Mouse (Mus musculus): Measurements from ENCODE around the gene Ets1. TPM values are rescaled to one million over a fixed set of nuclear protein-coding genes. Genes with fewer than 3 reads are reported as not detected.

The Ets1 gene
- polyA plus RNA-seq, 1 experiment from 2014 or later = 13.6 TPM

- no peak for TF ChIP-seq CTCF (IDR thresholded peaks at IDR 0.05; ENCODE audit: low read depth)
- Histone ChIP-seq H3K4me1 (replicated peaks; ENCODE audit: control insufficient read depth, insufficient read depth, low read length) (no peaks in the 10 kb centered on the region), H3K36me3 (ENCODE audit: control insufficient read depth, insufficient read depth) (no peaks in the 10 kb centered on the region), H3K4me2 (replicated peaks; ENCODE audit: low read depth) (no peak overlapping the region), H3K27ac (ENCODE audit: low read depth, low read length) (no peak overlapping the region), H3K9me3 (ENCODE audit: control insufficient read depth) (no peaks in the 10 kb centered on the region), H3K4me3 (ENCODE audit: low read depth, low read length) (no peak overlapping the region), H3K9ac (ENCODE audit: low read depth, low read length) (no peak overlapping the region), H3K27me3 (replicated peaks; ENCODE audit: control insufficient read depth, insufficient read depth, low read length) (no peaks in the 10 kb centered on the region)
- no peak for ATAC-seq
- WGBS = 78% methylated on average over 5 of the region's 5 CpGs
These were observed 20.4 kb downstream of the Ets1 start for GRCm38 (mm10) chr9:32656351-32656844.

GRCm38 (mm10) chr9:32657124-32657523 is 21.1 kb downstream of the Ets1 start:
- Histone ChIP-seq H3K36me3 (ENCODE audit: control insufficient read depth, insufficient read depth) (no peaks in the 10 kb centered on the region), H3K4me2 (replicated peaks; ENCODE audit: low read depth) (no peak overlapping the region), H3K27me3 (replicated peaks; ENCODE audit: control insufficient read depth, insufficient read depth, low read length) (no peaks in the 10 kb centered on the region), H3K9me3 (ENCODE audit: control insufficient read depth) (no peaks in the 10 kb centered on the region), H3K27ac (ENCODE audit: low read depth, low read length) (no peak overlapping the region), H3K4me3 (ENCODE audit: low read depth, low read length) (no peak overlapping the region), H3K4me1 (replicated peaks; ENCODE audit: control insufficient read depth, insufficient read depth, low read length) (no peaks in the 10 kb centered on the region), H3K9ac (ENCODE audit: low read depth, low read length) (no peak overlapping the region)
- ATAC-seq = no peak
- no peak for TF ChIP-seq CTCF (IDR thresholded peaks at IDR 0.05; ENCODE audit: low read depth)
- 62% methylated on average over 2 of the region's 2 CpGs for WGBS

GRCm38 (mm10) chr9:32660406-32660960 is 24.5 kb downstream of the Ets1 start:
- no peaks in the 10 kb centered on the region for H3K4me1 ChIP-seq (replicated peaks; ENCODE audit: control insufficient read depth, insufficient read depth, low read length)
- 90% methylated on average over 2 of the region's 2 CpGs for WGBS
- H3K9me3 ChIP-seq (ENCODE audit: control insufficient read depth) = no peaks in the 10 kb centered on the region
- ATAC-seq = no peak
- no peaks in the 10 kb centered on the region for H3K27me3 ChIP-seq (replicated peaks; ENCODE audit: control insufficient read depth, insufficient read depth, low read length)
- H3K9ac ChIP-seq (ENCODE audit: low read depth, low read length) = no peak overlapping the region
- no peak for TF ChIP-seq CTCF (IDR thresholded peaks at IDR 0.05; ENCODE audit: low read depth)
- no peak overlapping the region for H3K4me2 ChIP-seq (replicated peaks; ENCODE audit: low read depth)
- no peak overlapping the region for H3K27ac ChIP-seq (ENCODE audit: low read depth, low read length)
- H3K4me3 ChIP-seq (ENCODE audit: low read depth, low read length) = no peak overlapping the region
- H3K36me3 ChIP-seq (ENCODE audit: control insufficient read depth, insufficient read depth) = no peaks in the 10 kb centered on the region

- H3K4me1 ChIP-seq (replicated peaks; ENCODE audit: control insufficient read depth, insufficient read depth, low read length) = no peaks in the 10 kb centered on the region
- no peak for ATAC-seq
- no peak overlapping the region for H3K4me2 ChIP-seq (replicated peaks; ENCODE audit: low read depth)
- no peak for TF ChIP-seq CTCF (IDR thresholded peaks at IDR 0.05; ENCODE audit: low read depth)
- no peaks in the 10 kb centered on the region for H3K9me3 ChIP-seq (ENCODE audit: control insufficient read depth)
- H3K9ac ChIP-seq (ENCODE audit: low read depth, low read length) = no peak overlapping the region
- no peaks in the 10 kb centered on the region for H3K36me3 ChIP-seq (ENCODE audit: control insufficient read depth, insufficient read depth)
- H3K27me3 ChIP-seq (replicated peaks; ENCODE audit: control insufficient read depth, insufficient read depth, low read length) = no peaks in the 10 kb centered on the region
- WGBS = 87% methylated on average over 8 of the region's 8 CpGs
- H3K27ac ChIP-seq (ENCODE audit: low read depth, low read length) = no peak overlapping the region
- no peak overlapping the region for H3K4me3 ChIP-seq (ENCODE audit: low read depth, low read length)
These were observed 25.1 kb downstream of the Ets1 start for GRCm38 (mm10) chr9:32661071-32661470.

GRCm38 (mm10) chr9:32661561-32661960 is 25.5 kb downstream of the Ets1 start:
- no peak for ATAC-seq
- Histone ChIP-seq H3K4me1 (replicated peaks; ENCODE audit: control insufficient read depth, insufficient read depth, low read length) (no peaks in the 10 kb centered on the region), H3K4me3 (ENCODE audit: low read depth, low read length) (no peak overlapping the region), H3K9me3 (ENCODE audit: control insufficient read depth) (no peaks in the 10 kb centered on the region), H3K4me2 (replicated peaks; ENCODE audit: low read depth) (no peak overlapping the region), H3K36me3 (ENCODE audit: control insufficient read depth, insufficient read depth) (no peaks in the 10 kb centered on the region), H3K9ac (ENCODE audit: low read depth, low read length) (no peak overlapping the region), H3K27ac (ENCODE audit: low read depth, low read length) (no peak overlapping the region), H3K27me3 (replicated peaks; ENCODE audit: control insufficient read depth, insufficient read depth, low read length) (no peaks in the 10 kb centered on the region)
- TF ChIP-seq CTCF (IDR thresholded peaks at IDR 0.05; ENCODE audit: low read depth) = no peak
- WGBS = 79% methylated on average over 4 of the region's 4 CpGs

GRCm38 (mm10) chr9:32666611-32667517 is 30.8 kb downstream of the Ets1 start:
- no peak overlapping the region for H3K4me2 ChIP-seq (replicated peaks; ENCODE audit: low read depth)

More at GRCm38 (mm10) chr9:32666611-32667517, 30.8 kb downstream of the Ets1 start:
- Histone ChIP-seq H3K4me3 (ENCODE audit: low read depth, low read length) (no peak overlapping the region), H3K4me1 (replicated peaks; ENCODE audit: control insufficient read depth, insufficient read depth, low read length) (no peaks in the 10 kb centered on the region), H3K9me3 (ENCODE audit: control insufficient read depth) (no peaks in the 10 kb centered on the region), H3K27me3 (replicated peaks; ENCODE audit: control insufficient read depth, insufficient read depth, low read length) (no peaks in the 10 kb centered on the region), H3K27ac (ENCODE audit: low read depth, low read length) (no peak overlapping the region), H3K36me3 (ENCODE audit: control insufficient read depth, insufficient read depth) (no peaks in the 10 kb centered on the region), H3K9ac (ENCODE audit: low read depth, low read length) (no peak overlapping the region)
- 55% methylated on average over 11 of the region's 11 CpGs for WGBS
- ATAC-seq = no peak
- peak; percentile 55 for TF ChIP-seq CTCF (IDR thresholded peaks at IDR 0.05; ENCODE audit: low read depth)
